8 mouse cellular contexts compared by ENCODE assay signal in the genomic region with DNA sequence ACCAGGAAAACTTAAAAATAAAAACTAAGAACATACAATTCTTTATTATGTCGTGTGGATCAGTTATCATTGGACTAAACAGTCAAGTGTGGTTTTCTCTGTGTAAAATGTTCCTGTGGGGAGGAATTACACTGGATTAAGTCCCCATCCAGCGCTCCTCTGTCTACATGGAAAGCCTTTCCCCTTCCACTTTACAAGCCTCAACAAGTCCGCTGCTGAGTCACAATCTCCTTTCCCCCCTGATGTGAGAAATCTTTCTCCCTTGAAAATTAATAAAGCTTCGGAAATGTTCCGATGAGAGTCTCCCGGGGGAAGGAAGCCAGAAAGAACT. TPM values are rescaled to one million over a fixed set of nuclear protein-coding genes. Genes with fewer than 3 reads are reported as not detected.
DNase-seq lines count a peak whose midpoint lies in the region; ATAC-seq and TF ChIP-seq lines count a peak whose summit lies in the region.

No protein-coding gene starts in this region.

- peak overlapping the region; percentile 95 for H3K4me2 ChIP-seq in embryonic facial prominence, embryonic 14.5 days (ENCODE audit: low read depth, low read length)
- H3K4me2 ChIP-seq in intestine, embryonic 15.5 days (replicated peaks): peak overlapping the region; percentile 93
- peak overlapping the region; percentile 84 for H3K4me2 ChIP-seq in neural tube, embryonic 12.5 days (replicated peaks)

- TF ChIP-seq CTCF in lung, adult 2 months (IDR thresholded peaks at IDR 0.05; ENCODE audit: insufficient read depth, low read length): no peak

- H3K27me3 ChIP-seq in embryonic facial prominence, embryonic 14.5 days (replicated peaks; ENCODE audit: control insufficient read depth, insufficient read depth, low read length): peaks cover 11% of the 10 kb centered on the region; the same call in 1 of the 2 replicates
- no peaks in the 10 kb centered on the region for H3K27me3 ChIP-seq in intestine, embryonic 15.5 days (replicated peaks)
- no peaks in the 10 kb centered on the region for H3K27me3 ChIP-seq in neural tube, embryonic 12.5 days (replicated peaks)

- no peaks in the 10 kb centered on the region for H3K9me3 ChIP-seq in embryonic facial prominence, embryonic 14.5 days (ENCODE audit: control insufficient read depth, low read length)
- H3K9me3 ChIP-seq in intestine, embryonic 15.5 days: no peaks in the 10 kb centered on the region
- no peaks in the 10 kb centered on the region for H3K9me3 ChIP-seq in neural tube, embryonic 12.5 days

- WGBS in lung, adult 2 months: 1% methylated on average over 6 of the region's 6 CpGs
- 5% methylated on average over 6 of the region's 6 CpGs for WGBS in embryonic facial prominence, embryonic 14.5 days
- 2% methylated on average over 6 of the region's 6 CpGs for WGBS in intestine, embryonic 15.5 days
- WGBS in neural tube, embryonic 12.5 days: 2% methylated on average over 6 of the region's 6 CpGs

- no peak for ATAC-seq in embryonic facial prominence, embryonic 14.5 days (ENCODE audit: low read depth)
- ATAC-seq in intestine, embryonic 15.5 days: no peak
- ATAC-seq in neural tube, embryonic 12.5 days (ENCODE audit: low FRiP score, low read depth): no peak

- peak overlapping the region; percentile 86 for H3K9ac ChIP-seq in embryonic facial prominence, embryonic 14.5 days (ENCODE audit: low read depth, low read length)
- H3K9ac ChIP-seq in intestine, embryonic 15.5 days: peak overlapping the region; percentile 91
- peak overlapping the region; percentile 97; the same call in 1 of the 2 replicates for H3K9ac ChIP-seq in neural tube, embryonic 12.5 days

- DNase-seq in lung, adult 2 months: no peak
- DNase-seq in lung, postnatal 4 days: no peak
- DNase-seq in embryonic facial prominence, embryonic 14.5 days (ENCODE audit: low spot score): peak; percentile 53
- DNase-seq in right cerebral cortex, postnatal 4 days: no peak
- DNase-seq in ovary, postnatal 36 days (ENCODE audit: low spot score): no peak
- no peak for DNase-seq in B cell, adult 2 months

- TF ChIP-seq POLR2A in lung, adult 2 months (IDR thresholded peaks at IDR 0.05; ENCODE audit: borderline replicate concordance, extremely low read depth, low read depth, low read length): no peak

- H3K4me3 ChIP-seq in lung, adult 2 months (replicated peaks; ENCODE audit: extremely low read depth, low read depth, low read length): peak overlapping the region; percentile 51
- peak overlapping the region; percentile 88 for H3K4me3 ChIP-seq in embryonic facial prominence, embryonic 14.5 days (ENCODE audit: low read depth, low read length)
- H3K4me3 ChIP-seq in intestine, embryonic 15.5 days (replicated peaks): peak overlapping the region; percentile 74
- H3K4me3 ChIP-seq in neural tube, embryonic 12.5 days: peak overlapping the region; percentile 94

- H3K4me1 ChIP-seq in lung, adult 2 months (ENCODE audit: control insufficient read depth, insufficient read depth, low read length): peaks cover 3% of the 10 kb centered on the region
- H3K4me1 ChIP-seq in embryonic facial prominence, embryonic 14.5 days (ENCODE audit: control insufficient read depth, insufficient read depth, low read length): peaks cover 8% of the 10 kb centered on the region
- no peaks in the 10 kb centered on the region for H3K4me1 ChIP-seq in intestine, embryonic 15.5 days (replicated peaks)
- H3K4me1 ChIP-seq in neural tube, embryonic 12.5 days: peaks cover 4% of the 10 kb centered on the region; the same call in 1 of the 2 replicates

- H3K36me3 ChIP-seq in embryonic facial prominence, embryonic 14.5 days (ENCODE audit: control insufficient read depth, insufficient read depth, low read length): no peaks in the 10 kb centered on the region
- H3K36me3 ChIP-seq in intestine, embryonic 15.5 days: no peaks in the 10 kb centered on the region
- H3K36me3 ChIP-seq in neural tube, embryonic 12.5 days: no peaks in the 10 kb centered on the region

- peak overlapping the region; percentile 96 for H3K27ac ChIP-seq in embryonic facial prominence, embryonic 14.5 days (replicated peaks; ENCODE audit: low read depth, low read length)
- peak overlapping the region; percentile 98 for H3K27ac ChIP-seq in intestine, embryonic 15.5 days
- H3K27ac ChIP-seq in neural tube, embryonic 12.5 days: no peak overlapping the region

RNA-seq across cellular contexts. Expression of a gene that starts 0.9 kb away (rescaled TPM):
- polyA plus RNA-seq in lung, adult 2 months (2012; rRNA removed): 4.0 and 6.5 TPM in 2 replicates
- 3.6 and 3.9 TPM in 2 replicates for polyA plus RNA-seq in embryonic facial prominence, embryonic 14.5 days (2014; fragmentation: Nextera tagmentation; extraction: Ambion mirVana)
- 2.3 and 2.4 TPM in 2 replicates for polyA plus RNA-seq in intestine, embryonic 15.5 days (2015; fragmentation: Nextera tagmentation; extraction: Ambion mirVana)
- polyA plus RNA-seq in neural tube, embryonic 12.5 days (2016; fragmentation: Nextera tagmentation; extraction: Ambion mirVana): 9.6 and 9.8 TPM in 2 replicates
